Mouse (Mus musculus): Measurements from ENCODE around the gene Ehbp1.

Ehbp1 gene

GRCm38 (mm10) chr11:22276656-22277055, 65.4 kb downstream of the Ehbp1 start:
- DNase-seq = no peak

DNA sequence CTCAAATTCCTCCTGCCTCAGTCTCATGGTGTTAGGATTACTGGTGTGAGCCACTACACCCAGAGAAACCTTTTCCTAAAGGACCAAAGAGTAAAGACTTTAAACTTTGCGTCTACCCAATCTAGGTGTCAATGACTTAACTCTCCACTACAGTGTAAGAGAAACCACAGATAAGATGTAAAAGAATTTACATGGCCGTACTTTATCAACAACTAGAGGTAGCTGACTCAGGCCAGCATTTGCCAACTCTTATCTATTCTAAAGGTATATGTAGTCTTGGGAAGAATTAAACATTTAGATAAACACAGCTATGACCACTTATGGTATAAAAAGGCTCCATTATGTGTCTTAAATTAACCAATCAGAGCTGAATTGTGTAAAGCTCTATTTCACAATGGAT, 67.9 kb downstream of the Ehbp1 start:
- DNase-seq = no peak

DNA sequence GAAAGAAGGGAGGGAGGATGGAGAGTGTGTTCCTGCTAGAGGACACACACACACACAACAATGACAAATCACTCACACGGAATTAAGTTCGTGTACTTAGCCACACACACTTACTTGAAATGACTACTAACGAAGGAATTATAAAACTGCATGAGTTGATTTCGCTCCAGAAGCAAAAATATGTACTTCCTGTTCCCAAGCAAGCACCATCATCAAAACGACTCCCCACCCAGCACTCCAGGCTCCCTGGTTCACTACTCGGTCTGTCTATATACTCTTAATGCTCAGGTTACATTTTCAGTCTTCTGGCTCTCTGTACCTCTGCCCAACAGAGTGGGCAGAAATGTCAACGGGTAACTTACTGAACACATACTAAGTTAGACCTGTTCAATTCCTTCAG, 68.7 kb downstream of the Ehbp1 start:
- no peak for DNase-seq

DNA sequence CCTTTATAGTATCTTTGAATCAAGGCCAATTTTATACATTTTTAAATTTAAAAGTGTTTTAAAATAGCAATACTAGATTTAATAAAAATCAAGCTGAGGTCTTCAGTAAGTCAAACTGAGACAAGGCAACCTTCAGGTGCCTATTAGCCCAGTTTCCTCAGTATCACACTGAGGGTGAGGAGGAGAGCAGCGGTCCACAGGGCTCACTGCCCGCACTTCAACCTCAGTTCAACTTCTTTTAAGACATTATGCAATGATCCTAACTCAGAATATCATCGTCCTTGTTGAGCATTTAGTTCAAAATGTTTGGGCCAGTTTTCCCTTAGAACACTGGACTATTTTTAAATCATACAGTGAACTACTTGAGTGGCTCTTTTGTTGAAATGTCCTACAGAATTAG, 70.2 kb downstream of the Ehbp1 start:
- no peak for DNase-seq

DNA sequence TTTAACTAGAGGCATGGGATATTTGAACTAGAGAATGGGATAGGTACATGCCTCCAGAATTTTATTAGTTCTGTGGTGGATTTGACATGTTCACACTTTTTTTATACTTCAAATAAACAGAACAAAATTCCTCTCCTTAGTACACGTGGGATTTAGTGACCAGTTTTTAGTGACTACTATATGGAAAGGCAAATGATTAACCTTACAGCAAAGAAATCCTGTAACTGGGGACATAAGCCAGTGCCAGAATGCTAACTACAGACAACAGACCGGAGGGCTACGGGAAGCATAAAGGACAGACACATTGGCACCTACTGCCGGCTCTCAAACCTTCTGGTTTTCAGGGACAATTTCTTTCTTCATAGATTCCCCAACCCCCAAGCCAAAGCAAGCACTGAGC, 72.4 kb downstream of the Ehbp1 start:
- DNase-seq = no peak

DNA sequence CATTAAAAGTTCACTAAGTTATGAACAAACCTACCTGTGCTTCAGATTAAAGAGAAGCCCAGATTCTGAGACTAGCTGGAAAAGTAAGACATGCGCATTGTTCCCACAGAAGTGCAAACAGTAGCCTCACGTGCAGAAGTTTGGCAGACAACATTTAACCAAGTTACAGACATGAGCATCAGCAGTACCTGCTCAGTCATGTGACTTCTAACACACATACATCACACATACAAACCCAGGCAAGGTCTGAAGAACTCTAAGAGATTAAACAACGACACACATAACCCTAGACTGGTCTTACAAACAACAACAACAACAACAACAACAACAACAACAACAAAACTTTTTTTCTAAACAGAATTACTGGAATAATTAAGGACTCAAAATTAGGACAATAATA, 72.9 kb downstream of the Ehbp1 start:
- no peak for DNase-seq

- no peak for DNase-seq
These were observed 75.1 kb downstream of the Ehbp1 start for GRCm38 (mm10) chr11:22267014-22267413.

GRCm38 (mm10) chr11:22255418-22255817, 86.7 kb downstream of the Ehbp1 start:
- DNase-seq = no peak

GRCm38 (mm10) chr11:22249363-22249762, 92.7 kb downstream of the Ehbp1 start:
- DNase-seq = no peak

GRCm38 (mm10) chr11:22247736-22248135, 94.4 kb downstream of the Ehbp1 start:
- DNase-seq = no peak

DNA sequence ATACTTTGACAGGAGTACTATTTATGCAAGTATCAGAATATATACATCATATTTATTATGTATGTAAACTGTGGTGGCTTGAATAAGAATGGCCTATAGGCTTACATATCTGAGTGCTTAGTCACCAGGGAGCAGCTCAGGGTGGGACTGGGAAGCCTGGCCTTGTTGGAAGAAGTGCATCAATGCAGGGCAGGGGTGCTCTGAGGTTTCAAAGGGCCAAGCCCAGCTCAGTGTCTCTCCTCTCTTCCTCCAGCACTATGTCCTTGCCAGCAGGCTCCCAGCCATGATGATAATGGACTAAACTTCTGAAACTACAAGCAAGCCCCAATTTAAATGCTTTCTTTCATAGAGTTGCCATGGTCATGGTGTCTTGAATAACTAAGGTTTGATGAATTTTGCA, 95.0 kb downstream of the Ehbp1 start:
- DNase-seq = no peak

- no peak for DNase-seq
These were observed 106.5 kb downstream of the Ehbp1 start for GRCm38 (mm10) chr11:22235558-22235957.

DNA sequence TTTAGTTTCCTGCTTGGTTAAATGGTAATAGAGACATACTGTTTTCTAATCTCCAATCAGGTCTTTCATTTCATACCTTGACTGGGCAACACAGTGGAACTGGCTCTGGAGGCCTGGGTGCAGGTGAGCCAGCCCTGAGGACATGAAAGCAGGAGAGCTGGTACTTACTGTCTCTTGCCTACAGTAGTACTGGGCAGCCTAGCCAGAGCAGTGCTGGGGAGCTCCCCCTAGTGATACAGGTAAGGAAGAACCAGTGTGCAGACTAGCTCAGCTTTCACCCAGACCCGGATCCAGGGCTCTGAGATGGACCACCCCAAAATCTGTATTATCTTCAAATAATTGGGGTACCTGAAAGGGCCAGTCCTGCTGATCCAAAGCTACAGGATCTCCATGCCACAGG, 107.4 kb downstream of the Ehbp1 start:
- DNase-seq = no peak

DNA sequence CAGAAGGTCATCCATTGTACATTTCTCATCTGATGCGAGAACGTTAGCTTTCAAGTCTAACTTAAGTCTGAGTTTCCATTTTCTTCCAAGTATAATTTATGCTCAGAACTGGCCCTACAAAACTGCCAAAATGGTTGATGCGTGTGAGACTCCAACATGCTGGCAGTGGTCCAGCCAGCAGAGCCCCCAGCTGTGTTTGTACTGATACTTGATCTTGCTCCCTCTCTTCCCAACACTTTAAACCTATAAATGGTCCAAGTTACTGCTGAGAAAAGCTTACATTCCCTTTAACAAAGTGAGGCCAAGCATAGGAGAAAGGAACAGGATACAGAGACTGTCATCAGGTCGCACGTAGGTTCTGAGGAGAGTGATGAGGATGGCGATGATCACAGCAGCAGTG, 111.2 kb downstream of the Ehbp1 start:
- DNase-seq = no peak

DNA sequence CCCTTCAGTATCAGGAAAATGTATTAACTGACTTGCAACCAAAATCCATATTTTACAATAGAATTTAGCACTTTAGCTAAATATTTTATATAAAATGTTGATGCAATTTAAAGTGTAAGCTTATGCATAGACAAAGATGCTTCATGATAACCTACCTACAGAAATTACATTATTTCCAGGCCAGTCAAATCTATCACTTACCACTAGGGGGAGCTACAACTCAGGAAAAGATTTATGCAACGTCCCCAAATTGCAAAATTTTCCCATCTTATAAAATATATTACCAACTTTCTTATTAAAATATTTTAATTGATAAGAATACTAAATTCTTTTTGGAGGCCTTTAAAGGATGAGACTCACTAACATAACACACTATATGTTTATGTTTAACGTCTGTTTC, 116.5 kb downstream of the Ehbp1 start:
- DNase-seq = no peak

DNA sequence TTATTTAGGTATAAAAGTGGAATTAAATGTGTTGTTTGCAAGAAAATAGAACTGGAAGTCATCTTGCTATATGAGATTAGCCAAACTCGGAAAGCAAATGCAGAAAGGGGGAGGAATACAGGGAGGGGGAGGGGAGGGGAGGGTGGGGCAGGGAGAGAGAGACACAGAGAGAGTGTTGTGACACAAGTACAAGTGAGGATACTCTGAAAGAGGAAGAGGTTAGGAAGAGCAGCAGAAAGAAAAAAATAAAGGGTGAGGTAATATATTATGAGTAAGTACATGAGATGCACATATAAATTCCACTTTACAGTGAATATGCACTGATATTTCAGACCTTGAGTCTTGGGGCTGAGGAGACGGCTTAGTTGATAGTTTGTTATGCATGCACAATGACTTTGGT, 123.9 kb downstream of the Ehbp1 start:
- DNase-seq = no peak

DNA sequence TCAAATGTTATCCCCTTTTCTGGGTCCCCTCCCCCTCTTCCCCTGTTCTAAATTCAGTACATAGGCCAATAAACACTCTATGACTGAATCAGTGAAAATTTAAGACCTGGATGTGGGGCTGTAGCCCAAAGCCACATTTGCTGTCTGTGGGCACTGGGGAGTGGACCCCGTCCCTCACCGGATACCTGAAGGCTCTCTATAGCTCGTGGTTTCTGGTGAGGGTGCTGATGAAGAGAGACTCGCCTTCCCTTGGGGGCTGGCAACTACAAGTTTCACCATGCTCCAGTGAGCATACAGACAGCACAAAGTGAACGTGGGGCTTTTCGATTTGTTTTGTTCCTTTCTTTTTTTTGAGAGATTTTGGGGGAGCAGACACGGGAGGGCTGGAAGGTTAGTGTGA, 125.2 kb downstream of the Ehbp1 start:
- DNase-seq = no peak

DNA sequence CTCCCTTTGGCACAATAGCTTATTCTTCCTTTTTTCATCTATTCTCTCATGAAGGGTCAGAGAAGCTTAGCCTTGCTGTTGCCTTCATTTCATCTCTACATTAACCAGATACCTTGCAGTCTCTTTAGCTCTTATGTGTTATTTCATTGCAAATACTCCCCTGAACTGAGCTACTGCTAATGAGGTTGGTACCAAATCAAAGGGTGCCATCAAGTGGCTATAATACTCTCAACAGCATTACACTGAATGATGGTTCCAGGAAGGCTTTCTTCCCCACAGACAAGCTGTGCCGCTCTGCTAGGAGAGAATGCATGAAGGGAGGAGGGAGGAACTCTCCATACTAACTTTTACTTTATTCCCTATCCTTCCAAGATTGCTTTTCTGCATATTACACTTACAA, 135.5 kb downstream of the Ehbp1 start:
- DNase-seq = no peak

GRCm38 (mm10) chr11:22206191-22206590, 135.9 kb downstream of the Ehbp1 start:
- DNase-seq = no peak

DNA sequence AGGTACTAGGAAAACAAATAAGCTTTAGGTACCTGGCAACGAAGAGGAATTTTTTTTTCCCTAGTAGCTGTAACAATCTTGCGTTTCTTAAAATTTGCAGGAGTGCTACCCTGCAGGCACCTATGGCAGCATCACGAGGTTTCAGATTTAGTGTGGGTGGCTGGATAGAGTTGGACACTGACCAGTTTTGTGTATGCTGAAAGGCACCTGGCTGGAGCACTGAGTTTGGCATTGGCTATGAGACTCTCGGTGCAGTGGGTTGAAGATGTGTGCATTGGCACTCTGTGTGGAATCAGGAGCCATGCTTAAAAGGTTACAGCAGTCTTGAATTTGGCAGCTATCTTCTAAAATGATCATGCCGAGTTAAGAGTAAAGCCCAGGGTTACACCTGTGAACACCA, 138.7 kb downstream of the Ehbp1 start:
- peak; percentile 19 for DNase-seq

GRCm38 (mm10) chr11:22201125-22201524, 141.0 kb downstream of the Ehbp1 start:
- DNase-seq = no peak

GRCm38 (mm10) chr11:22199881-22200280, 142.2 kb downstream of the Ehbp1 start:
- DNase-seq = no peak

- DNase-seq = no peak
These were observed 143.7 kb downstream of the Ehbp1 start for GRCm38 (mm10) chr11:22198406-22198805.

DNA sequence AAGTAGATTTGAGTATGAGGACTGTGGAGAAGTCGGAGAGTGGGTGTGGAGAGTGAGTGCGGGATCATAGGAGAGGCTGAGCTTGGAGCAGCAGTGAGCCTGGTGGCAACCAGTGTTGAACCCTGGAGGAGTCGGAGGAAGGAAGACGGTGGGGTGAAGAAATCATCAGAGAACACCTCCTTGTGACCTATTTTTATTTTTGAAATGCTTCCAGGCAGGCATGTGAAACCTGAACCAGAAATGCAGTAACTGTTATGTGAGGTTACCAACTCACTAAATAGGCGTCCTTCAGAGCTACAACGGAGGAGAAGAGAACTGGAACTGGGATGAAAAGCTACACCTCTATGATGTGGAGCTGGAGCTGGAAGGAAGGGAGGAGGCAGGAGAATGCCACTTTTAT, 144.2 kb downstream of the Ehbp1 start:
- DNase-seq = no peak

DNA sequence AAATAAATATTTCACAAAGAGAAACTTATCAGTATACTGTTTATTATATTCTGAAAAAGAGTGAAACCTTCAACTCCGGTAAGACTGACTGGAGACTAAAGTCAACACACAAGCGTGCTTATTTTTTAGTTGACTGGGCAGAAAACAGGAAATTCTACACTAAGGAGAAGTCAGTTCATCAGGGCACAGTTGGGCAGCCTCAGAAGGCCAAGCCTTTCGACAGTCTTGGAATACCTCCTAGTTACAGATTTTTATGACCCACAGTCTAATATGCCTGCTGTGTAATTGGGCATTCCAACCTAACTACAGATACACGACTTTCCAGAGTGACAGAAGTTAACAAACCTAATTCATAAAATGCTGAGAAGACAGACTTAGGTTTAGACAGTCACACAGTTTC, 145.3 kb downstream of the Ehbp1 start:
- DNase-seq = no peak

DNA sequence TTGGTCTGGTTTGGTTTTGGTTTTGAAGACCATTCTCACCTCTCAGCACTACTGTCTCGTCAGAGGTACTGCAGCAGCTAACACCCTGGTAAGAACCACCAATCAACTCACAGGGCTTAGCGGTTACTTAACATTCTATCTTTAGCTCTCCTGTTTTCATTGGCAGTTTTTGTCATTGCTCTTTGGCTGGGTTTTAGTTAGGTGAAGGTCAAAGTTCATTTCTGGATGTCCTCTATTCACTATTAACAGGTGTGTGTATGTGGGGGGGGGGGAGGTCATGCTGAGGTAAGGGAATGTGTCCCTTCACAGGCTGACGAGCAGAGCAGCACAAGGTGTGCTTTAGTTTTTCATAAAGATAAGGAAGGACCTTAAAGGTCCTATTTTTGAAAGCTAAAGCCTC, 147.5 kb downstream of the Ehbp1 start:
- DNase-seq = no peak
